Mouse (Mus musculus) E14TG2a.4 (cell line): ENCODE data around the gene Rb1.

Experiments
- H3K27me3 ChIP-seq: 2 replicates; pipeline ENCODE4 v1.6.1; 2014; ENCODE audit warnings: low read length, control low read depth; ENCODE audit not compliant: insufficient read depth
- H3K36me3 ChIP-seq: 2 replicates; pipeline ENCODE4 v1.6.1; 2014; ENCODE audit warnings: low read length, control low read depth; ENCODE audit not compliant: insufficient read depth
- H3K4me1 ChIP-seq: replicated peaks from 2 replicates; pipeline ENCODE4 v1.6.1; 2014; ENCODE audit warnings: low read depth, low read length, control low read depth
- H3K4me3 ChIP-seq: replicated peaks from 2 replicates; pipeline ENCODE4 v1.5.1; 2014; ENCODE audit warnings: mild to moderate bottlenecking, low read length
- H3K9me3 ChIP-seq: 2 replicates; pipeline ENCODE4 v1.6.1; 2014; ENCODE audit warnings: low read length, control low read depth
- CTCF ChIP-seq: conservative IDR thresholded peaks from 2 replicates; pipeline ENCODE4 v1.5.1; 2014; ENCODE audit warnings: low read length
- NANOG ChIP-seq: IDR thresholded peaks from 2 replicates; pipeline ENCODE4 v1.6.1; 2014; ENCODE audit warnings: borderline replicate concordance, low read length, mixed read lengths
- POU5F1 ChIP-seq: IDR thresholded peaks from 2 replicates; pipeline ENCODE4 v1.6.1; 2014; ENCODE audit warnings: low read length, borderline replicate concordance

Gene Rb1

DNA sequence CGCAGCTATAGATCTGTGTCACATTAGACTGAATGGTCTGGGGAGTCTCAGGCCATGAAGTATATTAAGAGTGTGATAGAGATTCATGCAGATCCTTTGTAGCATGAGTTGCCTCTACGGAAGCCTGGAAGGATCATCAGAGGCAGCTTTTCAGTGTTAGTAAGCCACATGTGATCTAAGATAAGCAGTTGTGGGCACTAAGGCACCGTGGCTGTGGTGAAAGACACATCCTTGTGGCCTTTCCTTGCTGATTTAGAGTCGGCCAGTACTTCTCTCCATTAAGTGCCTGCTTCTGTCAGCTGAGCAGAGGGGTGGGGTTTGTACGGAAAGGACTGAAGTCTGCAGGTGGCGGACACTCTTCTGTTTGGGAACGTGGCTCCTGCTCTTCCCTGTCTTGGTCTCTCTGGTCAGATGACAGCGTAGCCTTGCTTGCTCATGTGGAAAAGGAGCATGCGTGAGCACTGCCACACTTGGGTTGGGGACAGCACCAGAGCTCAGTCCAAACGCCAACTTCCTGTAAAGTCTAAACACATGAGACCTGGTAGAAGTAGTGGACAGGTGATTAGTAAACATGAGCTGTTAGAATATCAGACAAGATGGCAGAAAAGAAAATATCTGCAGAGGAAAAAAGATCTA, 162.1 kb downstream of the Rb1 start:
- Histone ChIP-seq H3K36me3 (0 out of 2 replicates have a peak, but pooled peaks cover 2% of the 10 kb centered on the region), H3K4me1 (0 out of 2 replicates have a peak, but pooled peaks cover 5% of the 10 kb centered on the region), H3K4me3 (no peak overlapping the region), H3K27me3 (no peaks in the 10 kb centered on the region), H3K9me3 (no peaks in the 10 kb centered on the region)
- TF ChIP-seq NANOG (no peak), POU5F1 (no peak), CTCF (no peak)

DNA sequence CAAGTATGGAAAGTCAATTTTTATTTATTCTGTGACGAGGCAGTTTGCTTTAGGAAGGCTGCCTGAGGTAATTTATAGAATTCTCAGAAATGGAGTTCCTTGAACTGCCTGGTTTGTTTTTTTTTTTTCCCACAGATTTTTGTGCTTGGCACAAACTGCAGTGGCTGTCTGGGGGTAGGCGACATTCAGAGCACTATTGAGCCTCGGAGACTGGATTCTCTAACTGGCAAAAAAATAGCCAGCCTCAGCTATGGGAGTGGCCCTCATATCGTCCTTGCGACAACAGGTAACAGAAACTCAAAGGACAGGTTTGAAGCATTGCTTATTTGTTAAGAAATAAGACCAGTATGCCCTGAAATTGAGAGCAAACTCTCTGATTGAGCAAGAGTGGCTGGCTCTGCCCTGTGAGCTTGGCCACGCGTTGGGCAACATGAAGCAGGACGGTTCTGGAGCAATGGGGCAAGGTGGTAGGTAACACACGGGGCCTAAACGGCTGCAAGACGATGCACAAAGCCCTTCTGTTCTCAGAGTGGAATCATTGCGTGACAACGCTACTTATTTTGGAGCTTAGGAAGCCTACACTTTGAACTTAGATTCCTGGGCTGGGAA, 163.3 kb downstream of the Rb1 start:
- Histone ChIP-seq H3K9me3 (no peaks in the 10 kb centered on the region), H3K4me1 (0 out of 2 replicates have a peak, but pooled peaks cover 5% of the 10 kb centered on the region), H3K36me3 (0 out of 2 replicates have a peak, but pooled peaks cover 2% of the 10 kb centered on the region), H3K27me3 (no peaks in the 10 kb centered on the region), H3K4me3 (no peak overlapping the region)
- no peak for TF ChIP-seq POU5F1
- no peak for TF ChIP-seq NANOG
- TF ChIP-seq CTCF = no peak

DNA sequence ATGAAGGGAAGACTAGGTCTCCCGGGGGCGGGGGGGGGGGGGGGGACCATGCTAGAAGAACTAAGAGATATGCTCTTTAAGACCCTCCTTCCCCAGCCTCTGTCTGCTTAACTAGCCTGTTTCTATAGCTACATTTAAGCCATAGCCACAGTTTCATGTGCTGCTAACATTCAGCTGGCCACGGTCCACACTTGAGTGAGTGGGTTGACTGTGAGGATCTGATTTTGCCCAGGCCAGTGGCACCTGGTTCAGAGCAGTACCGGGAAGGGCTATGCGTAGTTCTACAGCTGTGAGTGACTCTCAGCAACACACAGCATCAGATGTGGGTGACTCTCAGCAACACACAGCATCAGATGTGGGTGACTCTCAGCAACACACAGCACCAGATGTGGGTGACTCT, 164.3 kb downstream of the Rb1 start:
- H3K9me3 ChIP-seq = no peaks in the 10 kb centered on the region
- H3K4me1 ChIP-seq = 0 out of 2 replicates have a peak, but pooled peaks cover 5% of the 10 kb centered on the region
- no peak for TF ChIP-seq POU5F1
- no peak for TF ChIP-seq NANOG
- no peaks in the 10 kb centered on the region for H3K36me3 ChIP-seq
- no peak overlapping the region for H3K4me3 ChIP-seq
- no peaks in the 10 kb centered on the region for H3K27me3 ChIP-seq

DNA sequence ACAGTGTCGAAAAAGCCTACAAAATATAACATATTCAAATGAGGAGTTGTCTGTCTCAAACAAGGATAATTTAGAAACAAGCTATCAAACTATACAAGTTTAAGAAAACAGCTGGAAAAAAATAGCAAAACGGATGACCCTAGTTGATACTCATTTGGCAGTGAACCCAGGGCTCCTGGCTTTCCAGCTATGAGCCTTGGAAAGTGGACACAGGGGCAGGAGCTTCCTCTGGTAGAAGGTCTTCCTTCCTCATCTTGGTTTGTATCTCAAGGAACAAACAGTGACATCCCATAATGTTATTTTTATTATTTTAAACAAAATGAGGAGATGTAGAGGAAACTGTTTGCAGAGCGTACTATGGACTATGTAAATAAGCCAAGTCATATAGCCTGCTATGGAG, 177.5 kb downstream of the Rb1 start:
- Histone ChIP-seq H3K27me3 (peaks cover 5% of the 10 kb centered on the region; the same call in 1 of the 2 replicates), H3K4me1 (peaks cover 9% of the 10 kb centered on the region; the same call in 1 of the 2 replicates), H3K9me3 (no peaks in the 10 kb centered on the region), H3K36me3 (no peaks in the 10 kb centered on the region), H3K4me3 (no peak overlapping the region)
- TF ChIP-seq POU5F1 (no peak), NANOG (no peak), CTCF (no peak)

DNA sequence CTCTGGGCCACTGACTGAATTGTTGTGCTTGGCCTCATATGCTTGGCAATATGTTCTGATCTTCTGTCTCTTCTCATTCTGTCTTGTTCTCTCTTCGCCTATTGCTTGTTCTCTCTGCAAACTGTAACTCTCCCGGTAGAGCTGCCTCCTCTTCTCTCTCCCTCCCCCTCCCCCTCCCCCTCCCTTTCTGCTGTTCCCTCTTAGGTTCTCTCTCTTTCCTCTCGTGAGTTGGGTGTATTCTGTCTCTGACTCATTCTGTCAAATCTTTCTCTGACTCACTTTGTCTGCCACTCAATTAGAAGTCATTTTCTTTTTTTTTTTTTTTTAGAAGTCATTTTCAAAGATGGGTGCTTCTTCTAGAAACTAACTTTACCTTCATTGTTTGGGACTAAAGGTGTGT, 178.9 kb downstream of the Rb1 start:
- Histone ChIP-seq H3K36me3 (no peaks in the 10 kb centered on the region), H3K27me3 (peaks cover 8% of the 10 kb centered on the region; the same call in 1 of the 2 replicates), H3K4me3 (no peak overlapping the region), H3K4me1 (peaks cover 14% of the 10 kb centered on the region), H3K9me3 (no peaks in the 10 kb centered on the region)
- TF ChIP-seq NANOG = no peak
- TF ChIP-seq CTCF = no peak
- TF ChIP-seq POU5F1 = no peak

DNA sequence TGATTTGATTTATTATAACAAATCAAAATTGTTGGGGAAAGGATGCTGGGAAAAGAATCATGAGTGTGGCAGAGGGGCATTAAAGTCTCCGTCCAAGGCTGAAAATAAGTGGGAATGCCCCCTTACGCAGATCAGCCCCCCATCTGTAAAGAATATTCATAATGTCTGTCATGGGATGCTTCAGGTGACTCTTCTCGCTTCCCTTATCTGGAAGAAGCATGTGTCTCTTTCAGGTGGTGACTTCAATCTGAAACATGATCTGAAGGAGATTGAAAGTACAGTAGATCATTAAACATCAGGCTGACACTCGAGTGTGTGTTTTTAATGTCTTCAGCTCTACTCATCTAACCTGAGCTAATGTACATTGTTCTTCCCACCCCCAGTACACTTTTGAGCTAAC, 180.1 kb downstream of the Rb1 start:
- no peaks in the 10 kb centered on the region for H3K36me3 ChIP-seq
- no peaks in the 10 kb centered on the region for H3K9me3 ChIP-seq
- no peak overlapping the region for H3K4me3 ChIP-seq
- peaks cover 14% of the 10 kb centered on the region for H3K4me1 ChIP-seq
- TF ChIP-seq CTCF = no peak
- TF ChIP-seq POU5F1 = no peak
- TF ChIP-seq NANOG = no peak
- peaks cover 8% of the 10 kb centered on the region for H3K27me3 ChIP-seq

DNA sequence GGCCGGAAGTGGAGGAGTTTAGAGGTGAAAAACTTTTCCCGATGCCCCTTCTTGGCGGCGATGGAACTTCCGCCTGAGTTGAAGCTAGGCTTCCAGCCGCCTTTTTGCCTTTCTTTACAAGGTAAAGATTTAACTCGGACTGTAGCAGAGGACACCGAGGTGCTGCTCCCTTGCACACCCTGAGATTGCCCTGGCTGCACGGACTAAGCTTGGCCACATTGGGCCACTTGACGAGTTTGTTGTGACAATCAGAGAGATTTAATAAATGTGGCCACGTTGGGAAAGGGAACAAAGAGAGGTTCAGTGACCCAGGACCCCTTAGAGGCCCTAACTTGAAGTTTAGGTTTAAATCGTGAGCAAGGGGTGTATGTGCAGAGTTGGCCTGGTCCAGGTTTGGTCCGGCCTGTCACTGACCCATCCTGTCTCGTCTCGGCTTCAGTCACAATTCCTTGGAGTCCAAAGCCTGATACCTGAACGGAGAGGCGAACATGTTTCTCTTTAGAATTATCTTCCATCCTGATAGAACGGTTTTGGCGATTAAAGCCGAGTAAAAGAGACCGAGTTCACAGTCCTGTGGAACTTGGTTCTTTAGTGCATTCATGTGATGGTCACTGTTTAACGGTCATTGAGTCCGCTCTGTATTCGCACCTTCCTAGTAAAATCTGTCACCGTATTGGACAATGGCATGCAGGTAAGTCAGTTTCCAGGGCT, 181.8 kb downstream of the Rb1 start:
- peaks cover 8% of the 10 kb centered on the region for H3K27me3 ChIP-seq
- H3K9me3 ChIP-seq = no peaks in the 10 kb centered on the region
- TF ChIP-seq POU5F1 = no peak
- no peak for TF ChIP-seq NANOG
- H3K36me3 ChIP-seq = no peaks in the 10 kb centered on the region
- H3K4me1 ChIP-seq = peaks cover 14% of the 10 kb centered on the region
- peak overlapping the region; percentile 83 for H3K4me3 ChIP-seq

DNA sequence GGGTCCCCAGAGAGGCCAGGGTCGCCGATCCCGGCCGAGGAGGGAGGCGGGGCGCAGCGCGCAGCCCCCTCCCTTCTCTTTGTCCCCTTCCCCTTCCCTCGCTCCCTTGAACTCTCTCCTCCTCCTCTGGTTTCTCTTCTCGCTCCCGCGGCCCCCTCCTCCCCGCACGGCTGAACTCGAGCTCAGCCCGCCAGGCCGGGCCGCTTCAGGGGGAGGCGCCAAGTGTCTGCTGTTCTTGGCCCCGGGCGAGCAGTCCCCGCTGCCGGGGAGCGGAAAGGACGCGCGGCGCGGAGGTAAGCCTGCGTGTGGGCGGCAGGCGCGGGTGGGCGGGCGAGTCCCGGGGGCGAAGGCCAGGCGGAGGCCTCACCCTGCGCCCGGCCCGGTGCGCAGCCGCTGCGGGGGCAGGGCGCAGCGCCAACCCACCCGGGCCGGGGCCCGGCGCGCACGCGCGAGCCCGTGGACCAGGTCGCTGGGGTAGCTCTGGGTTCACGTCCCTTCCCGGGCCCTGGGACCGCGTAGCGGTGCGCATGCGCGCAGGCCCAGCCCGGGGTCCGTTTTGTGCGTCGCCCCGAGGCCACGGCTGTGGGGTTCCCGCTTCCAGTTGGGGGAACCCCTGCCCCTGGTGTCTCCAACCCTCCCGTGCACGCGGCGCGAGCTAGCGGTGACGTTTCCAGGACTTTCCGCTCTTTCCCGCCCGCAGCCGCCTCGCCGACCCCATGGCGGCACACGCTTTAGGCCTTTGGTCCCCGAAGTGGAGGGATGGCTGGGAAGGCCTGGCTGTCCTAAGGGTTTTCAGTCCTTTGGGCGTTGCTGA, 182.5 kb downstream of the Rb1 start:
- H3K9me3 ChIP-seq = no peaks in the 10 kb centered on the region
- H3K4me3 ChIP-seq = peak overlapping the region; percentile 83
- TF ChIP-seq POU5F1 (no peak), NANOG (no peak), CTCF (no peak)

More for the DNA sequence above, 182.5 kb downstream of the Rb1 start:
- Histone ChIP-seq H3K36me3 (no peaks in the 10 kb centered on the region), H3K4me1 (peaks cover 14% of the 10 kb centered on the region), H3K27me3 (peaks cover 8% of the 10 kb centered on the region)
